Mouse (Mus musculus) olfactory bulb, adult 2 months (tissue): ENCODE measurements around the gene Asap3.

Experiments used
- CTCF ChIP-seq: fragments of 200-500 bp; IDR thresholded peaks from 2 replicates; pipeline ENCODE4 v1.5.1; 2012; ENCODE audit warnings: low read depth, mild to moderate bottlenecking, low read length, moderate library complexity; ENCODE audit not compliant: insufficient read depth
- POLR2A ChIP-seq: fragments of 200-500 bp; IDR thresholded peaks from 2 replicates; pipeline ENCODE4 v1.6.1; 2012; ENCODE audit warnings: mild to moderate bottlenecking, low read depth, low read length, moderate library complexity; ENCODE audit not compliant: insufficient read depth

- TF ChIP-seq CTCF (no peak), POLR2A (no peak)
These were observed 62.7 kb downstream of the Asap3 start for GRCm38 (mm10) chr4:136268912-136269311.
